Mouse (Mus musculus) layer of hippocampus, adult 9-11 months (tissue): ENCODE measurements at regions not wholly inside any gene's neighbourhood (a gene's known extent, or its start where the extent isn't known, plus 50 kb on each side); places are given as distances from the start of the nearest gene placed in this dataset.
A peak's percentile ranks its signal among the peaks of the same experiment; 100 is the strongest.

Source experiments
- DNase-seq: peaks from one replicate; pipeline ENCODE4 v3.0.0; 2022

DNA sequence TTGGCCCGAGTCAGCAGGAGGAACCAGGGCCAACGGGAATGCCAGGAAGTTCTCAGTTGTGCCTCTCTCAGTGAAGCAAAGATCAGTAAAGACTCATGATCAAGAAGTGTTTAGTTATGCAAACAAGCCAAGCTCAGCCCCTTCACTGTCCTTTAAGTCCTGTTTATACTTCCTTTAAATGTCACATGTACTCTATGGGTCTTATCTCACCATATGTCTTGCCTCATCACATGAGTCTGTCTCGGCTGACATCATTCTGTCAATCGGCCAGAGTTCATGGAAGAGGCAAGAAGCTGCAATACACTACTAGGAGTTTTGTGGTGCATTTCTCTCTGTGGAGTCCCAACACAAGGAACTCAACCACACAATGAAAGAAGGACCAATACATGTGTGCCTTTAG is 71.8 kb downstream of the Scp2d1 start:
- no peak for DNase-seq

DNA sequence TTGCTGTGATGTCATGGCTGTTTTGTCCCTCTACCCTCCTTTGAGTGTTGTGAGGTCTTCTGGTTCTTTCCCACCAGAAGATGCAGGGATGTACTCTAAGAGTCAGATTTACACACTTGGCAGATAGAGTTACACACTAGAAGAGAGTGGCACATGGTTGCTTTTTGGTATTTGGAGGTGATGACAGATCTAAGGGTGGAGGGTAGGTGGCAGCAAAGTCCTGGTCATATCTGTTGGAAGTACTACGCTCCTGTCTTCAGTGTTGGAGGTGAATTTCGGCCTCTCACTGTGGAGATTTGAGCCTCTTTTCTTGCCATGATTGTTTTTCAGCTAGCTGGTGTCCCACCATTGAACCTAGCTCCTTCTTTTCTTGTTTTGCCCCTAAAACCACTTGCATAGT is 73.0 kb downstream of the Scp2d1 start:
- peak; percentile 6 for DNase-seq

DNA sequence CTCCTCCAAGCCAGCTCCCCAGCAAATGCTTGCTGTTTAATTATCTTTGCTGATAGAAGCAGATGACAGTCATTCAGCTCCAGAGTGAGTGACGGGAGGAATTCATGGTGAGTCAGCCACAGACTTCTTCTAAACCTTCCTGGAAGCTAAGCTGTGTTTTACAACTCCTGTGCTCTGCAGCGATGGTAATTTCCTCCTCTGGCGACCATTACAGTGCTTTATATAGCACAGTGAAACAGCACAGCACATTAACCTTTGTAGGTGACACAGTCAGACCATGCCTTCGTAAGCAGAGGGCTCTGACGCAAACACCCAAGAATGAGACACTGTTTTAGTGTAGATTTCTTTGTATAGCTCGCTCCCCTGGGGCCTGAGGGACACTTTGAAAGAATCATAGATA is 83.3 kb downstream of the Scp2d1 start:
- DNase-seq, result peak; percentile 16

DNA sequence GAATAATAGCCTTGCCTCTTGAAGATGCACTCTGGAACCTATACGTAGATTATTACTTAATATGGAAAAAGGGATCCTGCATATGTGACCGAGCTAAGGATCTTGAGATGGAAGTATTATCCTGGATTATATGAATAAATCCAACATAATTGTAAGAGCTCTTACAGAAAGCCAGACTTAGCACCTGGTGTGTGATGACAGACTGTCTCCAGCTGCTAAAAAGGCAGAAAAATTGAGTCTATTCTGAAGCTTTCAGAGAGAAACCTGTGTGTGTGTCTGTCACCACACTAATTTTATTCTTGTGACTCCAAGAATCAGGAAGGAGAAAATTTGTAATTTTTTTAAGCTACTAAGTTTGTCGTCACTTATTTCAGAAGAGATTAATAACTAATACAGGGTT is 122.4 kb downstream of the Scp2d1 start:
- DNase-seq, result no peak

GRCm38 (mm10) chr2:144946468-144946867 is 123.0 kb downstream of the Scp2d1 start:
- no peak for DNase-seq

GRCm38 (mm10) chr2:144949232-144949631 is 125.8 kb downstream of the Scp2d1 start:
- no peak for DNase-seq
